ENCODE assay signal across 21 mouse cellular contexts in the genomic region with DNA sequence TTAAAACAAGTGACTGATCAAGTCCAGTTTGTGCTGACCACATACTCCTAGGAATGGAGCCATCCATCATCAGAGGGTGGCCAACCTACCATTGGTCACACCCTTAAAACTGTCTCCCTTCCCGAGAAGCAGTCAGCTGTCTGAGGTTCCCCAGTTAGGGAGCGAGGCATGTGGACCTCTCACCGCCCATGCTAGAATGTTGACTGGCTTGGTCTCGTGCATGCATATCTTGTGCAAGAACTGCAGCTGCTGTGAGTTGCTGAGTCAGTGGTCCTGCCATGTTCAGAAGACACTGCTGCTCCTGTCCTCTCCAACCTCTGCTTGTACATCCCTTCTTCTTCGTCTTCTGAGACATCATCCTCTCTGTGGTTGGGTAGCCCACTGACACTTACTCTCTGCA.
"Had no signal": no experiment of that assay in that cellular context is flagged by ENCODE, and none has a peak within 500 bp of the region (broad histone marks: within the 10 kb centered on the region; RNA-seq: fewer than 3 reads in every experiment).

No protein-coding gene starts in this region.

- H3K27ac ChIP-seq: limb, embryonic 12.5 days; limb, embryonic 15.5 days; liver, embryonic 13.5 days; neural tube, embryonic 12.5 days; neural tube, embryonic 15.5 days; stomach, embryonic 15.5 days had no signal

- H3K4me1 ChIP-seq: limb, embryonic 12.5 days; limb, embryonic 15.5 days; neural tube, embryonic 12.5 days; stomach, embryonic 15.5 days had no signal

- H3K27me3 ChIP-seq: limb, embryonic 12.5 days; limb, embryonic 15.5 days; liver, embryonic 13.5 days; neural tube, embryonic 12.5 days; neural tube, embryonic 15.5 days; stomach, embryonic 15.5 days had no signal

- H3K9me3 ChIP-seq: limb, embryonic 12.5 days; limb, embryonic 15.5 days; liver, embryonic 13.5 days; neural tube, embryonic 12.5 days; neural tube, embryonic 15.5 days; stomach, embryonic 15.5 days had no signal

- H3K9ac ChIP-seq: limb, embryonic 12.5 days; limb, embryonic 15.5 days; liver, embryonic 13.5 days; neural tube, embryonic 12.5 days; neural tube, embryonic 15.5 days; stomach, embryonic 15.5 days had no signal

- DNase-seq: kidney, adult 18-20 months; kidney, adult 9 months; kidney, postnatal 14 days; kidney, postnatal 4 days; left cerebral cortex, postnatal 4 days; liver, embryonic 13.5 days; lung, adult 2 months; lung, postnatal 14 days; lung, postnatal 4 days; midbrain, embryonic 14.5 days; right cerebral cortex, adult 18-20 months; right cerebral cortex, postnatal 25 days; spleen, adult 18-20 months; thymus, adult 18-20 months; thymus, postnatal 36 days had no signal

- H3K4me2 ChIP-seq: limb, embryonic 12.5 days; limb, embryonic 15.5 days; liver, embryonic 13.5 days; midbrain, embryonic 11.5 days; neural tube, embryonic 12.5 days; neural tube, embryonic 15.5 days; stomach, embryonic 15.5 days had no signal

- H3K4me3 ChIP-seq: limb, embryonic 12.5 days; limb, embryonic 15.5 days; liver, embryonic 13.5 days; neural tube, embryonic 12.5 days; neural tube, embryonic 15.5 days; stomach, embryonic 15.5 days had no signal

- H3K36me3 ChIP-seq: limb, embryonic 15.5 days; neural tube, embryonic 12.5 days; neural tube, embryonic 15.5 days; stomach, embryonic 15.5 days had no signal
